Mouse (Mus musculus) intestine, embryonic 15.5 days (tissue): ENCODE results near the gene Gm49486. TPM values are rescaled to one million over a fixed set of nuclear protein-coding genes. Genes with fewer than 3 reads are reported as not detected.

Source experiments
- ATAC-seq: fragments of 200-750 bp; cut with Nextera tagmentation; 2 replicates; pipeline ENCODE4 v1.8.0; 2017; ENCODE audit warnings: moderate TSS enrichment, moderate library complexity
- H3K27ac ChIP-seq: fragments of 300-500 bp; sonication (generic); 2 replicates; pipeline ENCODE4 v1.5.1; 2015; ENCODE audit warnings: mild to moderate bottlenecking, inconsistent platforms
- H3K27me3 ChIP-seq: fragments of 300-500 bp; sonication (generic); replicated peaks from 2 replicates; pipeline ENCODE4 v1.6.1; 2015; ENCODE audit warnings: inconsistent platforms
- H3K36me3 ChIP-seq: fragments of 300-500 bp; sonication (generic); 2 replicates; pipeline ENCODE4 v1.6.1; 2015; ENCODE audit warnings: inconsistent platforms
- H3K4me1 ChIP-seq: fragments of 300-500 bp; sonication (generic); replicated peaks from 2 replicates; pipeline ENCODE4 v1.6.1; 2015; ENCODE audit warnings: inconsistent platforms
- H3K4me2 ChIP-seq: fragments of 300-500 bp; sonication (generic); replicated peaks from 2 replicates; pipeline ENCODE4 v1.6.1; 2015; ENCODE audit warnings: mild to moderate bottlenecking, inconsistent platforms
- H3K4me3 ChIP-seq: fragments of 300-500 bp; sonication (generic); replicated peaks from 2 replicates; pipeline ENCODE4 v1.5.1; 2015; ENCODE audit warnings: inconsistent platforms
- H3K9ac ChIP-seq: fragments of 300-500 bp; sonication (generic); 2 replicates; pipeline ENCODE4 v1.6.1; 2015; ENCODE audit warnings: inconsistent platforms
- H3K9me3 ChIP-seq: fragments of 300-500 bp; sonication (generic); 2 replicates; pipeline ENCODE4 v1.6.1; 2016; ENCODE audit warnings: inconsistent platforms
- WGBS: fragments of 180-500 bp; shearing (Covaris S2); methylation state at CpG from one replicate; pipeline ENCODE4 v1.1.7; 2015; 5-methylcytosine and 5-hydroxymethylcytosine counted together
- polyA plus RNA-seq: library from polyadenylated mRNA; unstranded; fragments of >200 nt; fragmentation: Nextera tagmentation; extraction: Ambion mirVana; gene quantifications from 2 replicates; pipeline ENCODE4 v1.2.1, GENCODE M21; 2015

The Gm49486 gene
- polyA plus RNA-seq, 1 experiment from 2014 or later, result 0.35 TPM

DNA sequence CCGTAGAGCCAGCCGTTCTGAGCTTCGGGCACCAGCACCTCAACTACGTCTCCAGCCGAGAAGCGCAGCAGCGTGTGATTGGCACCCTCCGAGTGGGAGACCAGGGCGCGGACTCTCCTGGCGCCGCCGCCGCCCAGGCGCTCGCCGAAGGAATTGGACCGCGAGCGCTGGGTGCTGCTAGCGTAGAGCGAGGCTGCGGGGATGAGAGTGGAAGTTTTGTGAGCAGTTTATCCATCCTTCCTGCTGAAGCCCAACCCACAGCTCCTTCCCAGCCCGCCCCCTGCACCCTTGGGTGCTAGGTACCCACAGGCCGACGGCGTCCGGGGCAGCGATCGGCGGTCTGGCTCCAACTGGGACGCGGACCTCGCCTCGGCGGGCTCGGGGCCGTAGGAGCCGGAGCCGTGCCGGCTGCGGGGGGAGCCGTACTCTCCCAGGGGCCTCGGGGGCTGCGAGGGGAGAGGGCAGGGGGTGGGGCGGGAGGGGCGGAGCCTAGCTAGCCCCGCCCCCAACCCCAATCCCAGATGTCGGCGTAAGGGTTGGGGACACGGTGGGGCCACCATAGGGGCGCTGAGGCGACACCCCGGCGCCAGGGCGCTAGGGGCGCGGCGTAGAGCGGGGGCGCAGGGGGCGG is 32.0 kb downstream of the Gm49486 start:
- Histone ChIP-seq H3K36me3 (no peaks in the 10 kb centered on the region), H3K4me1 (peaks cover 20% of the 10 kb centered on the region), H3K27ac (no peak overlapping the region), H3K27me3 (peaks cover 26% of the 10 kb centered on the region), H3K9ac (peak overlapping the region; percentile 59), H3K4me2 (peak overlapping the region; percentile 99), H3K4me3 (peak overlapping the region; percentile 63), H3K9me3 (no peaks in the 10 kb centered on the region)
- ATAC-seq, result peak; percentile 80
- under 1% methylated on average over 62 of the region's 62 CpGs for WGBS

DNA sequence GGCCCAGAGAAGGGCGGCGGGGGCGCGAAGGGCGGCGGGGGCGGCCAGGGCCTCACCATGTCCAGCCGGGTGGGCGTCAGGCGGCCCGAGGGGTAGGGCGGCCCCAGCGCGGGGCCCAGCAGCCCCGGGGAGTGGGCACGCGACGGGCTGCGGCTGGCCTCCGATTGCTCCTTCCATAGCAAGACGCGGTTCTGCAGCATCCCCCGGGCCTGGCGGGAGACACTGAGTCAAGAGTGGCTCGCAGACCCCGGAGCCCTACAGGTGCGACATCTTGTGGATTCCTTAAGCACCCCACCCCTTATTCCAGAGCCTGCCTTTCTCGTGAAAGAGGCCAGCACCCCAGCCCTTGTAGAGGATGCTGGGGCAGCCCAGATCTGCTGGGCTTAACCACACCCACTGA is 32.6 kb downstream of the Gm49486 start:
- H3K9ac ChIP-seq, result peak overlapping the region; percentile 59
- peak; percentile 50 for ATAC-seq
- no peaks in the 10 kb centered on the region for H3K9me3 ChIP-seq
- no peaks in the 10 kb centered on the region for H3K36me3 ChIP-seq
- peaks cover 26% of the 10 kb centered on the region for H3K27me3 ChIP-seq
- under 1% methylated on average over 21 of the region's 28 CpGs for WGBS
- peak overlapping the region; percentile 63 for H3K4me3 ChIP-seq
- H3K4me1 ChIP-seq, result peaks cover 20% of the 10 kb centered on the region
- H3K27ac ChIP-seq, result no peak overlapping the region
- peak overlapping the region; percentile 99 for H3K4me2 ChIP-seq

DNA sequence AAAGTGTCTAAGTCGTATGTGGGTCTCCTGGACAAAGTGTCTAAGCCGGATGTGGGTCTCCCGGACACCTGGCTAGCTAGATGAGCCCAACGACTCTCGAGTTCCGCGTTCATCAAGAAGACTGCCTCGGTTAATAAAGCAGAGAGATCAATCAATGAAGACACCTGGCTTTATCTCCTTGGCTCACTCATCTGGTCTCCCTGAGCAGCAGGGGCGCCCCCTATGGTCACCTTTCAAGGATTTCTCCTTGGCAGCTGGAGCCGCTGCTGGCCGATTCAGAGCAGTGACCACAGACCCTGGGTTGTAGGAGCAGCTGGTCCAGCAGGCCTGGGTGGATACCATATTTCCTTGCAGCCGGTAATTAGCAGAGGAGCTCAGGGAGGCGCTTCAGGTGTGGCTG is 33.2 kb downstream of the Gm49486 start:
- H3K27ac ChIP-seq, result no peak overlapping the region
- no peaks in the 10 kb centered on the region for H3K36me3 ChIP-seq
- no peak overlapping the region for H3K9ac ChIP-seq
- H3K4me3 ChIP-seq, result 0 out of 2 replicates have a peak overlapping the region, but pooled peaks have one; percentile 63
- WGBS, result 18% methylated on average over 13 of the region's 13 CpGs
- ATAC-seq, result no peak
- peak overlapping the region; percentile 99; the same call in 1 of the 2 replicates for H3K4me2 ChIP-seq
- H3K27me3 ChIP-seq, result peaks cover 26% of the 10 kb centered on the region
- no peaks in the 10 kb centered on the region for H3K9me3 ChIP-seq
- H3K4me1 ChIP-seq, result peaks cover 20% of the 10 kb centered on the region

DNA sequence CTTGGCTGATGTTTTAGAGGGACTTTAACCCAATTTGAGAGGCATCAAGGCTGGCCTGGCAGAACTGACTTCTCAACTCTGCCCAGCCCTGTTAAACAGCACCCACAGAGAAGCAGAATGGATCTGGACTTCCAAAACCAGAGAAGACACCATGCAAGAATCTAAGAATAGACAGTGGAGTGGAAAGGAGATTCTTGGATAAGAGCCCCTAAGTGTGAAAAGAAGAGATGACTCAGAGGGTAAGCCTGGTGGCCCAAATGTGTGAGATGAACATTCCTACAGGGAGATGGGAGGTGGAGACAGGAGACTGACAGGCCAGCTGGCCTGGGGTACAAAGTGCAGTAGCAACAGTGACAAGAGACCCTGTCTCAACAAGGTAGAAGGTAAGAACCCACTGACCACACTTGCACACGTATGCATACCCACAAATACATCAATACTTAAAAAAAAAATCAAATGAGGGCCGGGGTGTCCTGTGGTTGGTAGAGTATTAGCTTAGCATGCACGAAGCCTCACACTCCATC is 33.7 kb downstream of the Gm49486 start:
- Histone ChIP-seq H3K4me2 (no peak overlapping the region), H3K27ac (no peak overlapping the region), H3K27me3 (peaks cover 27% of the 10 kb centered on the region), H3K4me3 (no peak overlapping the region), H3K4me1 (peaks cover 20% of the 10 kb centered on the region), H3K9ac (no peak overlapping the region), H3K36me3 (no peaks in the 10 kb centered on the region), H3K9me3 (no peaks in the 10 kb centered on the region)
- 94% methylated on average over 3 of the region's 3 CpGs for WGBS
- no peak for ATAC-seq

GRCm38 (mm10) chr15:79263726-79264125 is 34.5 kb downstream of the Gm49486 start:
- H3K36me3 ChIP-seq, result no peaks in the 10 kb centered on the region
- peaks cover 23% of the 10 kb centered on the region for H3K27me3 ChIP-seq
- no peak overlapping the region for H3K4me3 ChIP-seq
- no peaks in the 10 kb centered on the region for H3K9me3 ChIP-seq
- ATAC-seq, result no peak
- no peak overlapping the region for H3K27ac ChIP-seq
- WGBS, result 90% methylated on average over 6 of the region's 6 CpGs
- H3K9ac ChIP-seq, result no peak overlapping the region
- peaks cover 20% of the 10 kb centered on the region for H3K4me1 ChIP-seq
- no peak overlapping the region for H3K4me2 ChIP-seq

DNA sequence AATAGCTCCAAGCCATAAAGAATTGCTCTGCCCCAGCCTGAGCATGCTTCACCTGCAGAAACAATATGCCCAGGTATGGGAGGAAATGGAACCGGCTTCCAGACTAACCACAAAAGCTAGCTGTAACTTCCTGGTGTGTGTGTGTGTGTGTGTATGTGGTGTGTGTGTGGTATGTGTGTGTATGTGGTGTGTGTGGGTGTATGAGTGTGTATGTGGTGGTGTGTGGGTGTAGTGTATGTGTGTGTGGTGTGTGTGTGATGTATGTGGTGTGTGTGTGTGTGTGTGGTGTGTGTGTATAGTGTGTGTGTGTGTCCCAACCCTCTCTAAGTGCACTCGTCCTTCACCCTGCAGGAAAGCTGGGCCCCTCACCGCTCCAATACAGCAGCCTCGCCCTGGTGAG is 36.2 kb downstream of the Gm49486 start:
- Histone ChIP-seq H3K27me3 (peaks cover 11% of the 10 kb centered on the region), H3K9me3 (no peaks in the 10 kb centered on the region), H3K36me3 (no peaks in the 10 kb centered on the region), H3K4me1 (peaks cover 18% of the 10 kb centered on the region), H3K4me3 (no peak overlapping the region), H3K4me2 (no peak overlapping the region), H3K27ac (no peak overlapping the region), H3K9ac (no peak overlapping the region)
- WGBS, result 52% methylated on average over 4 of the region's 4 CpGs
- ATAC-seq, result no peak

DNA sequence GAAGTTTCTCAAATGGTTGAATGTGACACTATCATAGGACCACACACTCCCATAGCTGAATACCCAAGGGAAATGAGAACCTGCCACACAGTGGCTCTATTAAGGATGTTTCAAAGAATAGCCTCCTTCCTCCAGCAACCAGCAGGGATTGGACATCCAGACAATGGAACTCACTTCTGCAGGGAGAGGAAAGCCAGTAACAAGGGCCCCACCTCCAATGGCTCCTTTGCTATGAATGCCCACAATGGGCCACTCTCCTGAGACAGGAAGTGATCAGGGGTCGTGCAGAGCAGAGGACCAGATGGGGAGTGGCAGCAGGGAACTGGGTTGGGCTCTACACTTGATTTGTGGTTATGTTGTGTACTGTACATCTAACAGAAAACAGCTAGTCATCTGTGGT is 39.3 kb downstream of the Gm49486 start:
- Histone ChIP-seq H3K9me3 (no peaks in the 10 kb centered on the region), H3K4me1 (peaks cover 12% of the 10 kb centered on the region), H3K9ac (no peak overlapping the region), H3K27me3 (peaks cover 5% of the 10 kb centered on the region; the same call in 1 of the 2 replicates), H3K4me3 (no peak overlapping the region), H3K36me3 (no peaks in the 10 kb centered on the region), H3K27ac (no peak overlapping the region), H3K4me2 (no peak overlapping the region)
- no peak for ATAC-seq
- 24% methylated on average over 1 of the region's 1 CpGs for WGBS

- ATAC-seq, result peak; percentile 83
- Histone ChIP-seq H3K4me3 (peak overlapping the region; percentile 26), H3K9me3 (no peaks in the 10 kb centered on the region), H3K27me3 (peaks cover 2% of the 10 kb centered on the region; the same call in 1 of the 2 replicates), H3K27ac (peak overlapping the region; percentile 59), H3K4me2 (peak overlapping the region; percentile 66), H3K9ac (0 out of 2 replicates have a peak overlapping the region, but pooled peaks have one; percentile 31), H3K4me1 (peaks cover 12% of the 10 kb centered on the region), H3K36me3 (no peaks in the 10 kb centered on the region)
- 3% methylated on average over 33 of the region's 33 CpGs for WGBS
Measured at GRCm38 (mm10) chr15:79270317-79271123, 41.3 kb downstream of the Gm49486 start.

GRCm38 (mm10) chr15:79271124-79271746 is 42.0 kb downstream of the Gm49486 start:
- Histone ChIP-seq H3K4me3 (peak overlapping the region; percentile 26), H3K4me1 (peaks cover 12% of the 10 kb centered on the region), H3K27ac (no peak overlapping the region), H3K9ac (no peak overlapping the region), H3K36me3 (no peaks in the 10 kb centered on the region), H3K27me3 (peaks cover 2% of the 10 kb centered on the region; the same call in 1 of the 2 replicates), H3K9me3 (no peaks in the 10 kb centered on the region), H3K4me2 (peak overlapping the region; percentile 66)
- ATAC-seq, result peak; percentile 24
- WGBS, result 16% methylated on average over 17 of the region's 17 CpGs

DNA sequence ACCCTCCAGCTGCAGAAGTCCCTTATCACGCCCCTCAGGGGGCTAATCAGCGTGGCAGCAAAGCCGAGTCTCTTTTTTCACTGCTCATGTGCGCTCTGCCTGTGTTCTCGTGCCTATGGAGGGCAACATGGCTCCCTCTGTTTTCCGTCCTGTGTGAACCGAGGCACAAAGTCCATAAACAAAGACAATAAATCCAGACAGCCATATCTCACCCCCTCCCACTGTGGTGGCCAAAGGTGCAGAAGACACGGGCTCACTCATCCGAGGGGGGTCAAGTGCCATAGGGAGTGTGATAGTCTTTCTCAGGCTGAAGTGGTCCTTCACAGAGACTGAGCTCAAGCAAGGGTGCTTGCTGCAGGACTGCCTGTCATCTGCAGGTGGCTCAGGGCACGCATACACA is 43.8 kb downstream of the Gm49486 start:
- Histone ChIP-seq H3K9me3 (no peaks in the 10 kb centered on the region), H3K27ac (no peak overlapping the region), H3K27me3 (peaks cover under 1% of the 10 kb centered on the region; the same call in 1 of the 2 replicates), H3K4me3 (no peak overlapping the region), H3K9ac (no peak overlapping the region), H3K4me1 (peaks cover 12% of the 10 kb centered on the region), H3K4me2 (no peak overlapping the region), H3K36me3 (no peaks in the 10 kb centered on the region)
- peak; percentile 52 for ATAC-seq
- 59% methylated on average over 10 of the region's 10 CpGs for WGBS

- Histone ChIP-seq H3K9ac (no peak overlapping the region), H3K36me3 (no peaks in the 10 kb centered on the region), H3K9me3 (no peaks in the 10 kb centered on the region), H3K4me3 (no peak overlapping the region), H3K27me3 (no peaks in the 10 kb centered on the region), H3K4me2 (no peak overlapping the region), H3K4me1 (0 out of 2 replicates have a peak, but pooled peaks cover 3% of the 10 kb centered on the region), H3K27ac (no peak overlapping the region)
- 67% methylated on average over 10 of the region's 10 CpGs for WGBS
- no peak for ATAC-seq
Measured at GRCm38 (mm10) chr15:79277728-79278127, 48.5 kb downstream of the Gm49486 start.

GRCm38 (mm10) chr15:79280209-79280608 is 51.0 kb downstream of the Gm49486 start:
- no peaks in the 10 kb centered on the region for H3K36me3 ChIP-seq
- peaks cover 8% of the 10 kb centered on the region; the same call in 1 of the 2 replicates for H3K4me1 ChIP-seq
- ATAC-seq, result no peak
- 25% methylated on average over 6 of the region's 6 CpGs for WGBS
- no peaks in the 10 kb centered on the region for H3K27me3 ChIP-seq
- H3K27ac ChIP-seq, result no peak overlapping the region
- no peak overlapping the region for H3K9ac ChIP-seq
- no peak overlapping the region for H3K4me3 ChIP-seq
- H3K4me2 ChIP-seq, result no peak overlapping the region
- H3K9me3 ChIP-seq, result no peaks in the 10 kb centered on the region
